Mouse (Mus musculus) right cerebral cortex, postnatal 25 days (tissue): ENCODE data around the gene Olfr1270.
"Not testable (repeated sequence)": the region's sequence is repeated elsewhere in the genome, so short reads cannot be mapped to it uniquely, and the experiment has no call there.

Experiments
- DNase-seq: peaks from one replicate; pipeline ENCODE4 v3.0.0; 2022

Olfr1270 gene

DNA sequence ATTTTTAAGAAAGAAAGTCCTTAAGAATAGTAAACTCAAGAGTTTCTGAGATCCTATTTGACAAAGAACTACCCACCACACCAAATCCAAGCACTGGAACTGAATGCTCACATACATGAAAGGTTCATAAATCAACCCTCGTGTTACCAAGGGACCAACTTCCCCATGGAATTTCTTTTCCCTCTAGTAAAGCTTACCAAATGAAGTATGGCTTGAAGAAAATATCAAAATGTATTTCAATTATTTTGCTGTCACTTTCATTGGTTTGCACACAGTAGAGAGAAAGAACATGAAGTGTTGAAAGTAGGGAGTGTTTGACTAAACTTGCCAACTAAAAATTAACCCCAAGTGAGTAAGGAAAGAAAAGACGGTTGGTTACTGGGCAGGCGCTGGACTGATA lies at the start of gene Olfr1270:
Olfr1270 (minus strand) TSS at position 101 of the 400 bp plus-strand sequence.
- DNase-seq: no peak

DNA sequence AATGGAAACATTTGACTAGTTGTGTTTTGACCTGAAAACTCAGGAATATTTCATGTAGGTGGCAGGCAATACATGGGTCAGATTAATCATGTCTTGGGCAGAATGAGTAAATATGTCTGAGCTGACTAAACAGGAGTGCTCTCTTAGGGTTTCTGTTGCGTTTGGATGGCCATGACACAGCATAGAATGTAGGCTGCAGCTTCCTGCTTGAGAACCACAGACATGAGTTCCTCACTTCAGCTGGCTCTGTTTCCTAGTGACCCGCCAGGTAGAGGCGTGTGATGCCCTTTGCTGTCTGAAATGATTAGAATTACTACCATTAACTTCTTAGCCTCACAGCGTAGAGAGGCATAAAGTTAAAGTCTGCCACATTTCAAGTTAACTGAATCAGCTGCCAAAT lies 46.7 kb upstream of the Olfr1270 start:
- DNase-seq: not testable (repeated sequence)

DNA sequence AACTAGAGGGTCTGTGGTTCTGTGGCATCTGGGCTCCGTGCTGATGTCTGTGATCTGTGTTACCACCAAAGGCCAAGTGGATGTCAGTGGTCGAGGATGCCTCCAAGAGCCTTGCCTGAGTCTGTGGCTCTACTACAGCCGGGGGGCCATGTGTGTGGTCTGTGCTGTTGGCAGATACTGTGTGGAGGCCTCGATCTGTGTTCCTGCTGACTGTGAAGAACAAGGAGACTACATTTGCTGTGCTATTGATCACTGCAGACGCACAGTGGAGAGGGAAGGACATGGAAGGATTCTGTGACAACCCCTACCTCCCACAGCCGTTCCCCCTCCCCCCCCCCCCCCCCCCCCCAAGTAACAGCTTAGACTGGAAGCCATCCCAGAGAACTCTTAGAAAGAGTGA lies 42.4 kb upstream of the Olfr1270 start:
- DNase-seq: not testable (repeated sequence)

DNA sequence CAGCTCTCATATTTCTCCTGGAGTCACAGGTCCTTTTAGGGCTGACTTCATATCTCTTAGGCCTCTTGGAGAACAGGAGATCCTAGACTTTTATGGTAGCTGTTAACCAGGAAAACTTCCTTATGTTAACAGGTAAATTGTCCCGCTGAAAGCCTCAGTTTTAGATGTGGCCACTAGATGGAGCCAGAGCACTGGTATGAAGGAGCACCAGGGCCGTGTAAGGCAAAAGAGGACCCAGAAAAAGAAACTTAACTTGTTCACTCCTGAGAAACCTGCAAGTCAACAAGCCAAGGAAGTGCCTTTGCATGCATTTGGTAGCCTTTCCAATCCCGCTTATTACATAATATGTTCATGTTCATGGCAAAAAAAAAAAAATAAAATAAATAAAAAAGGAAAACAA lies 41.9 kb upstream of the Olfr1270 start:
- DNase-seq: not testable (repeated sequence)

DNA sequence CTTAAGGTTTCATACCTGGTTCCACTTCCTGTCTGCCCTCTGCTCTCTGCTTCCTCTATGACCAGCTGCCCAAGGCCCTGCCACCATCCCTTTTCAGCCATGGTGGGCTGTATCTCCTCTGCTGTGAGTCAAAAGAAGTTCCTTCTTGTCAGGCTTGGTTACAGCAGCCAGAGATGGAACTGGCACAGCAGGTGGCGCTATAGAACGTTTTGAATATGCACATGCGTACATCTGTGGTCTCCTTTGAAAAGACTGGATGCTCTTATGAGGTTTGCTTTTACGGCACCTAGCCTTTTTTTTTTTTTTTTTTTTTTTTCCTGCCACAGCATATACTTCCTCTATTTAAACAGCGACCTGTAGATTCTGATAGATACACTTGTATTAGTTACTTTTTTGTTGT lies 34.2 kb upstream of the Olfr1270 start:
- DNase-seq: not testable (repeated sequence)

DNA sequence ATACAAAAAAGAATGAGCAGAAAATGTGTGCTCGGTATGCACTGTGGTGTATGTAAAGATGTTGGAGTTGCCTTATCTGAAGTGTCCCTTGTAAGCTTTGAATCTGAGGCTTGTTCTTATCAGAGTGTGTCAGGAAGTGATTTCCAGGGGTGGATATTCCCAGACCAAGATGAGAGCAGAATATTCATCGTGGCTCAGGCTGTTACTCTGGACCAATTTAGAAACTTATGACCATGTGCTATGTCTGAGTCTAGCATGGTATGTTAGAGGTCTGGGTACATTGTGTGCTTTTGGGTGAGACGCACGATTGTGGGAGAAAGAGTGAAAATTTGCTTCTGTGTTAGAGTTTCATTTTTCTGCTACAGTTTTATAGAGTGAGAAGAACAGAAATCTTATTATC lies 33.2 kb upstream of the Olfr1270 start:
- not testable (repeated sequence) for DNase-seq

DNA sequence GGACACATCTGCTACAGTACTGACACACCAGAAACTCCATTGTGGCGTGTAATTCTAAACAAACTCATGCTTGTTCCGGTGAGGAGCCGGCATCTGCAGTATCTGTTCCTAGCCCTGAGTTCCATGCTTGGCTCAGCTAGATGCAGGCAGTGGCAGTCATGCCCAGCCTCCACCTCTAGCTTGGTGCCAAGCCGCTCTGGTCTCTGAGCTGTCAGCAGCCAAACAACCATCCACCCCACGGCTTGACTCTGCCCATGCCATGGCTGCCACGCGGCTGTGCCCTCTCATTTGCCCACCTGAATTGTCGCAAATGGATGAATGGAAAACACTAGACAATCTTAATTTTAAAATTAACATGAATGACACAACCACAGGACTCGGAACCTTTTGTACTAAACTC lies 1.0 kb upstream of the Olfr1270 start:
- no peak for DNase-seq

DNA sequence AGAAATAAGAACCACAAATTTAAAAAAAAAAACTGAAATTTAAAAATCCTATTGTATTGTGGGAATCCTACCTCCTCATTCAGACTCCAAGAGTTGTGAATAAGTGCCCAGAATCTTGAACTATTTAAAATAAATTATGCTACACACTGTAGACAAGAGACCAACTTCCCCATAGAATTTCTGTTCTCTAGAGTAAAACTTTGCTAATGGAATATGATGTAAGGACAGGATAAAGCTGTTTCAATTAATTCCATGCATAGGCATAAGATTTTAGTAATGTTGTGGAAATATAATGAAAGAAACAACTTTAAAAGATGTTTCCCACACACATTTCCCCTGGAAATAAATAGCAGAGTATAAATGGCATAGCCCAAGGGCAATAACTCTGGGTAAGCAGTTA lies 10.7 kb downstream of the Olfr1270 start, which contains the start of gene Olfr32:
Olfr32 (minus strand) TSS at position 101 of the 400 bp plus-strand sequence.
- DNase-seq: no peak

DNA sequence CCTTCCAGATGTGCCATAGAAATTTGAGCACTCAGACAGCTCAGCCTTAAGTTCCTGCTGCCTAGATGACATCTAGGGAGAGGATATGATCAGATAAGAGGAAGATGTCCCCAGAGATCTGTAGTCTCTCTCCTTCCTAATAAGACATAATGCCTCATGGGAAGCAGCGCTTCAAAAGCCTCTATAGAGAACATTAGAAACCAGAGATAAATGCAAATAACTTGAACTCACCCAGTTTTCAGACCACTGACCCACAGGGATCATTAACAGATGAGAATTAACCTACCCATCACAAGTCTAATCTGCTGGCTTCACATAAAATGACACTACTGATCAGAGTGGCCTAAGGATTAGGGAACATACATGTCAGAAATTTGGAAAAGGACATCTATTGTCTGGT lies 31.6 kb downstream of the Olfr1270 start, which contains the start of gene Olfr1269:
Olfr1269 (minus strand) TSS at position 101 of the 400 bp plus-strand sequence.
- DNase-seq: no peak
